Comparison of ENCODE assay signal across 21 mouse cellular contexts in the genomic region with DNA sequence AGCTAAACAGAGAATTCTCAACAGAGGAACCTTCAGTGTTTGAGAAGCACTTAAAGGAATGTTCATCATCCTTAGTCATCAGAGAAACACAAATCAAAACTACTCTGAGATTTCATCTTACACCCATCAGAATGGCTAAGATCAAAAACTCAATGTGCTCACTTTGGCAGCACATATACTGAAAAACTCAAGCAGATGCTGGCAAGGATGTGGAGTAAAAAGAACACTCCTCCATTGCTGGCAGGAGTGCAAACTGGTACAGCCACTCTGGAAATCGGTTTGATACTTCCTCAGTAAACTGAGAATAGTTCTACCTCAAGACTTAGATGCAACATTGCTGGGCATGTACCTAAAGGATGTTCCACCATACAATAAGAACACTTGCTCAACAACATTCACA. TPM values are rescaled to one million over a fixed set of nuclear protein-coding genes. Genes with fewer than 3 reads are reported as not detected.
"Had no signal": no experiment of that assay in that cellular context is flagged by ENCODE, and none has a peak within 500 bp of the region (broad histone marks: within the 10 kb centered on the region; RNA-seq: fewer than 3 reads in every experiment).

No protein-coding gene starts in this region.

- ATAC-seq: hindbrain, postnatal 0 days; intestine, embryonic 16.5 days; liver, embryonic 12.5 days had no signal

- DNase-seq: gastrocnemius, adult 2 months; gastrocnemius, postnatal 10 days; gastrocnemius, postnatal 25 days; heart, adult 18-20 months; heart, postnatal 10 days; heart, postnatal 36 days; kidney, adult 11 months; kidney, adult 2 months; kidney, adult 9 months; kidney, postnatal 14 days; kidney, postnatal 36 days; layer of hippocampus, postnatal 36 days; left cerebral cortex, postnatal 4 days had no signal

RNA-seq across cellular contexts. Expression of a gene that starts 41.0 kb away (rescaled TPM):
- total RNA-seq: gastrocnemius, adult 2 months; gastrocnemius, postnatal 10 days; gastrocnemius, postnatal 25 days; gastrocnemius, postnatal 4 days; granulocyte monocyte progenitor cell, adult 5-6 weeks; heart, adult 18-20 months; heart, adult 8-10 months; heart, postnatal 10 days; heart, postnatal 36 days; hematopoietic stem cell, adult 5-6 weeks; liver, adult 2 months had no signal
